Mouse (Mus musculus) ES-E14 (cell line): Measurements from ENCODE around the gene Chrna1.
A peak's percentile ranks its signal among the peaks of the same experiment; 100 is the strongest.

ENCODE experiments used
- CHD2 ChIP-seq: IDR thresholded peaks from 2 replicates; pipeline ENCODE4 v1.6.1; 2014; ENCODE audit warnings: mild to moderate bottlenecking, low read depth, low read length, inconsistent platforms
- HCFC1 ChIP-seq: IDR thresholded peaks from 2 replicates; pipeline ENCODE4 v1.6.1; 2012; ENCODE audit warnings: low read length, inconsistent platforms, borderline replicate concordance; ENCODE audit not compliant: insufficient read depth
- MAFK ChIP-seq: IDR thresholded peaks from 2 replicates; pipeline ENCODE4 v1.6.1; 2014; ENCODE audit warnings: mild to moderate bottlenecking, low read depth, low read length, inconsistent platforms; ENCODE audit not compliant: insufficient read depth
- ZC3H11A ChIP-seq: IDR thresholded peaks from 2 replicates; pipeline ENCODE4 v1.6.1; 2012; ENCODE audit warnings: low read depth, mild to moderate bottlenecking, inconsistent platforms, low read length, borderline replicate concordance
- ZNF384 ChIP-seq: IDR thresholded peaks from 2 replicates; pipeline ENCODE4 v1.6.1; 2012; ENCODE audit warnings: low read depth, low read length, inconsistent platforms

GRCm38 (mm10) chr2:73566989-73567605 lies 13.0 kb downstream of the Chrna1 start:
- TF ChIP-seq HCFC1 (no peak), MAFK (0 out of 2 replicates have a peak, but pooled peaks have one; percentile 27), ZNF384 (no peak), CHD2 (no peak), ZC3H11A (peak; percentile 50; the same call in 1 of the 2 replicates)
